Mouse (Mus musculus) heart, adult 11 months (tissue): Measurements from ENCODE around the gene Aoc1.
"Not testable (repeated sequence)": the region's sequence is repeated elsewhere in the genome, so short reads cannot be mapped to it uniquely, and the experiment has no call there.

Source experiments
- DNase-seq: peaks from one replicate; pipeline ENCODE4 v3.0.0; 2022

Aoc1 gene

DNA sequence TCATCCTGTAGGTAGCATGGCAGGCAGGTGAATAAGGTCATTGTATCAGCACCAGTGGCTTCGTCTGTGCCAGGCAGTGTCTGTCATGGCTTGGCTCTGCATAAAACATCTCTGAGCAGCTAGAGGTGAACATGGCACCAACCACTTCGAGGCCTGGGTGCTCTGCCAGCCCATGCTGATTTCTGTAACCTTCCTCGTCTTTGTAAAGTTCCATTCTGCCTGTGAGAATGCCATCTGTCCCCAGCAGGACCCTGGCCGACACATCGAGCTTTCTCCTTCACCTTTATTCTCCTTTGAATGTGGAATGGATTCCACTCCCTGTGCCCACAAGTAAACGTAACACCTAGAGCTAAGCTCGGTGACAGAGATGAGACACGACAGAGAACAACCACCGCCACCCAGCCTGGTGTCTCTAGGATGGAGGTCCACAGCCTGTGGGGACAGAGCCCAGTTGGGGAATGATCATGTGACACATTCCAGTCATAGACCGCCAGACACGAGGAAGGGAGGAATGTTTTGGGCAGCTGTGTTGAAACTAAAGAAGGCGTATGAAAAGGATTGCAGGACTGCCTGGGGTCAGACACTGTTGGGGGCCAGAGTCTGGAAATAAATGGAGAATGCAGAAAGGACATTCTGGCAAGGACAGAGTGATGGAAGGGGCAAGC is 10.9 kb upstream of the Aoc1 start:
- peak; percentile 72 for DNase-seq

GRCm38 (mm10) chr6:48862816-48863215 is 9.9 kb upstream of the Aoc1 start:
- peak; percentile 81 for DNase-seq

DNA sequence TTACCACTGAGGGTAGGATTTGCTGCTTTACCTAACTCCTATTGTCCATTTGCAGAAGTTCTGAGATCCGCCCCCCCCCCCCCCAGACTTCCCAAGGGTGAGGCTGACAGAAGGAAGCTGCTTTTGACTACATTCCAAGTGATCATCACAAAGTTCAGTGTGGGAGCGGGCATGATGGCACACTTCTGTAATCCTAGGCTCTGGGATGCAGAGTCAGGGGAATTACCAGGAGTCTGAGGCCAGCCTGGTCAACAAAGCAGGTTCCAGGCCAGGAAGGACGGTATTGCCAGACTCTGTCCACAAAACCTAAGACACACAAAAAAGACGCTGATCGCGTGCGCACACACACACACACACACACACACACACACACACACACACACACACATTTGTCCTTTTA is 9.2 kb upstream of the Aoc1 start:
- peak; percentile 39 for DNase-seq

- DNase-seq, result peak; percentile 72
These were observed 8.5 kb upstream of the Aoc1 start for GRCm38 (mm10) chr6:48864181-48864580.

DNA sequence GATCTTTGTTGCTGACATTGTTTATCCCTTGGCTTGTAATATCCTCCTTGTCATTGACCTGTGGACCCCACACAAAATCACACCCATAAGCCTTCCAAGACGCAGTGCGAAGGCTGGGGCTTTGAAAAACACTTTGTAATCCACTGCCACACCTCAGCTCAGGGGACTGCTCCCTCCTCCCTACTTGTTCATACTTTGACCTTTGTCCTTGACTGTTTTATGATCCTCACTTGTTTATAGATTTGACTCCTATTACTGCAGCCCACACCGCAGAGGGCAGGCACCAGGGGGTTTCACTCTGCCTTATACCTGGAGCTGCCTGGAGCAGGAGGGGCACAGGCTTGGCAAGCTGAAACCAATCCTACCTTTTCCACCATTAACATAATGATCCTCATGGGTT is 8.0 kb upstream of the Aoc1 start:
- DNase-seq, result peak; percentile 63

GRCm38 (mm10) chr6:48865152-48865745 is 7.4 kb upstream of the Aoc1 start:
- peak; percentile 74 for DNase-seq

DNA sequence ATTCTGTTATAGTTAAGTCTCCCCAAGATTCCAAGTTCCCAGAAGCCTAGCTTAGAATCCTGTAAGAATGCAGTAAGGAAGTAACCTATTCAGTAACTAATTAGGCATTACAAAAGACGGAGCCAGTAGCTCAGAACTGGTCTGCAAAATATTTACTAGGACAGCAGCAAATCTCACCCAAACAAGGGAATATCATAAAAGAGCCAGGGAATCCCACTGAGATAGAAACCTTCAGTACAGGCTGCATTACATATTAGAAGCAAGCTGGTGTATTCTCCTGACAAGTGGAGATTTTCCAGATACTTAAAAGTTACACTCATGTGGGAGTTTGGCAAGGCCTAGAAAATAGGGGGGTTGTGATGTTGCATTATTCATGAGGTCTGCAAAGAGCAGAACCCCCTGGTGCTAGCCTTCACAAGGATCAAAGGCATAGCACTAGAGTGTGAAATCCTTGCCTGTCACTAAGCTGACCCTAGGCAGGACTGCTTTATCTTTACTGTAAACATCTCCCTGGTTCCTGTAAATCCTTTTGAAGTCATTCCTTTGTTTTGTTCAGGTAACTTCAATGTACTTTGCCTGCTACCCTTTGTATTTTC is 6.2 kb upstream of the Aoc1 start:
- peak; percentile 42 for DNase-seq

DNA sequence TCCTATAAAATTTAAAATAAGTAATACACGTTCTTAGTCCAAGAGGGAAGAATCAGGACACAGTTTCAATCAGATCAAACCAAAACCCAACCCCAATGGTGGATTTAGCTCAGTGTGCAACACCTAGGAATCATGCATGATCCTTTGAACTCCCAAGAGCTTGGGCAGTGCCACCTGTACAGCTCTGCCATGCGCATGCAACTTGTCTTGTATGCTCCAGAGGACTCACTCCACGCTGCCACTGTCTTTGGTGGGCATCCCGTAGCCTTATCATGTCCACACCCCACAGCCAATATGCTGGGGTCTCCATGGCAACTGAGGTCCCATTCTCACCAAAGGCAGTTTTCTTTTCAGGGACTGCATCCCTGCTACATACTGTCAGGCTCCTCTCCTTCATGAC is 5.5 kb upstream of the Aoc1 start:
- DNase-seq, result peak; percentile 44

- DNase-seq, result no peak
These were observed 2.9 kb upstream of the Aoc1 start for GRCm38 (mm10) chr6:48869774-48870173.

DNA sequence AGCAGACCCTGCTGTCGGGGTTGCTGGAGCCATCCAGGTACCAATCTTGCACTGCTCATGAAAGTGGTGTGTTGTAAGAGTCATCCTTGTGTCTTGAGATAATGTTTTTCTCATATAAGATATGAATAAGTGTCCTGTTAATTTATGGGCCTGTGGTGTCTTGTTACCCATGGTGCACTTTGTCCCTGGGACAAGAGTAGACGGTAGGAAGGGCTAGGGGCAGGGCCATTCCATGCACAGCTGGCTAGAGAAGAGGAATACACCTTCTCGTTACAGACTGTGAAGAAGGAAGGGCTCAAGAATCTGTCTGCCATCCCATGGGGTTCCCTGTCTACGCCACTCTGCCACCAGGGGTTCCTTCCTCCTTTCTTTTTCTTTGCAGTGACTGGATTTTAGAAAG is 1.9 kb downstream of the Aoc1 start:
- DNase-seq, result peak; percentile 39

DNA sequence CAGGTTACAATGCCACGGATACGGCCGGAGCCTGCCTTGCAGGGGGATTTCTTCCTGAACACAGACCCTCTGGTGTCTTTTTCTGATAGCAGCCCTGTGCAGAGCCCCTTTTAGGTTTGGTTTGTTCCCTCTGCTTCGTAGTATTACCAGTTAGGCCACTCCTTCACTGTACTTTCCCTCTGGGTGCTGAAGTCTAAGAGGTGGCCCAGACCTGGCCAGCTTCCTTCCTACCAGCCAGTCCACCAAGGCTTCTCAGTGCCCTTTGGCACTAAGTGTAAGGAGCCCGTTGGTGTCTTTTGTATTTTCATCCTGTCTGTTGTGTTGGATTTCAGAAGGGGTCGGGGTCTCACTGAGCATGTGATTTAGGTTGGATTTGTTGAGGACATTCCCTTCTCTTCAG is 2.8 kb downstream of the Aoc1 start:
- peak; percentile 72 for DNase-seq

DNA sequence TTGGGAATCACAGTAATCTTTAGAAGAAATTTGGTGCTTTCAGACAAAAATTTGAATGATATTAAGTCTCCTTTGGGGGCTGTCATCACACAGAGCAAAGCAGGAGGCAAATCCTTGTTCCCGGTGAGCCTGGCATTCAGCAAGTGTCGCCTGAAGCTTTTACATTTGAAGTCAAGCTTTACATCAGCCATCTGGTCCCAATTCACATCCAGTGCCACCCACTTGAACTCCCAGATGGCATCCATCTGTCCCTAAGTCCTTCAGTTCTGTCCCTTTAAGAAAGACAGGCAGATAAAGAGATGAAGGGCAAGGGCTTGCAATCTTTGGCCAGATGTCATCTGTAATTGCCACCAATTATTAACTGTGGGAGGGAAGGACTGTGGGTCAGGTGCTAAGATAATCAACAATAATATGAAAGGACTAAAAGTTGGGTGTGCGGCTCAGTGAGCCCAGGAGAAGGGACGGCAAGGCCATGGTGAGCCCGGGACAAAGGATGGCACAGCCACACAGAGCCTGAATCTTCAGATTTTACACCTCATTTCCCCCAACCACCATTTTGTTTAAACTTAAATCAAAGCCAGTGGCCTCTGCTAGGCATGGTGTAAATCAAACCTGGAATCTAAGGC is 3.9 kb downstream of the Aoc1 start:
- DNase-seq, result peak; percentile 66

DNA sequence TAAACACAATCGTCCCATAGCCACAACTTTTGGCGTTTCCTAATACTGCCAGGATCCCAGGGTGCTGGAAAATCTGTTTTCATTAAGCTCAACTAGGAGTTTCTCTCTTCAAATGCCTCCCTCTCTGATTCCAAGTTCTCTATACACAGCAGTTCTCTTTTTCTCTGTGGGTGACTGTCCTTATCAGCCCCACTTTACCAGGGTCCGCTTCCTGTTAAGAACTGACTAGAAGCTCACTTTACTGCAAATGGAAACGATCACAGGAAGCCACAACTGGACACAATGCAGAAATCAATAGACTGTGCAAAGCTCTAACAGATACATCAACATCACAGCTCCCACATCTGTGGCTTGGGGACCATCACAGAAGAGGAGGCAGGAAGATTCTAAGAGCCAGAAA is 21.5 kb downstream of the Aoc1 start:
- DNase-seq, result peak; percentile 46

- peak; percentile 61 for DNase-seq
These were observed 22.5 kb downstream of the Aoc1 start for GRCm38 (mm10) chr6:48894938-48895818.

- no peak for DNase-seq
These were observed 23.2 kb downstream of the Aoc1 start for GRCm38 (mm10) chr6:48895941-48896340.

GRCm38 (mm10) chr6:48896956-48897355 is 24.3 kb downstream of the Aoc1 start:
- peak; percentile 58 for DNase-seq

GRCm38 (mm10) chr6:48901316-48901715 is 28.6 kb downstream of the Aoc1 start:
- DNase-seq, result not testable (repeated sequence)

DNA sequence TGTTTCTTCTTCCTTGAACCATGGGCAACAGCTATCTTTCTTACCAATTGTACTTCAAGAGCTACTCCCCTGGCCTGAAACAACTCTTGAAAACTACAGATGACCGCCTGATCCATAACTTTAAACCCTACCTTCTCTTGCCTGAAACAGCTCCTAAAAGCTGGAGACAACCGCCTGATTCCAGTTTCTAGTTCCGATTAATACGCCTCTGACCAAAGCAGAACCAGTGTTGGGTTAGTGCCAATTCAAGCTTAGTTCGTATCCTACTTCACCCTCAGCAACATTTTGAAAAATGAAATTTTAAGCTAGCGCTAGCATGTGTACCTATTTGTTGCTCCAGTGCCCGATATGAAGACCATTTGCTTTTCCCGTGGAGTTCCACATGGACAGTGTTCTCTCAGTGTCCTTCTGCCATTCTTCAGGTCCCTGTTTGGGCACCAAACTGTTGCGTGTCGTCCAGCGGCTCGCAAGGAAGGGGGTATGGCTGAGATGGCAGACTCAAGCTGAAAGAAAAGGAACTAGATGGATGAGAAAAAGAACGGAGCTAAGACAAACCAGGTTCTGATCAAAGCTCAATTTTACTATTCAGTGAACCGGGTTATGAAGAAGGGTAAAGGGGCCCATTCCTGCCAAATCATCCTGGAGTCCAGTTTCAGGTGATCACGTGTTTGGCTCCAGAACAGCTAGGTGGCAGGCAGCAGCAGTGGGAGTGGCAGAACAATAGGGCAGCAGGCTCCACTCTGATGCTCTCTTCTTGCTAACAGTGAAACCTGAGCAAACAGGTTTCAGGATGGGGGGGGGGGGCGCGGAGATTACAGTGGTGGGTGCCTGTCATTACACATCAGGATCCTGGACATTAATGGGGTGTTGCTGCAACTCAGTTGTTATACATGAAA is 30.1 kb downstream of the Aoc1 start:
- peak; percentile 74 for DNase-seq

- DNase-seq, result peak; percentile 39
These were observed 30.7 kb downstream of the Aoc1 start for GRCm38 (mm10) chr6:48903437-48903836.

DNA sequence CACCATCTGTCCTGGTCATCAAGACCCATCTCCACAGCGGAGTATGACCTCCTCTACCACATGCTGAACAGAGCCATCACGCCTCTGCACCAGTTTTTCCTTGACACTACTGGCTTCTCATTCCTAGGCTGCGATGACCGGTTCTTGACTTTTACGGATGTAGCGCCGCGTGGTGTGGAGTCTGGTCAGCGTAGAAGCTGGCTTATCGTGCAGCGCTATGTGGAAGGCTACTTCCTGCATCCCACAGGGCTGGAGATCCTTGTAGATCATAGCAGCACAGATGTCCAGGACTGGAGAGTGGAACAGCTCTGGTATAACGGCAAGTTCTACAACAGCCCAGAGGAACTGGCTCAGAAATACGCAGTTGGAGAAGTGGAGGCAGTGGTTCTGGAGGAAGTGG is 32.9 kb downstream of the Aoc1 start:
- DNase-seq, result peak; percentile 85

DNA sequence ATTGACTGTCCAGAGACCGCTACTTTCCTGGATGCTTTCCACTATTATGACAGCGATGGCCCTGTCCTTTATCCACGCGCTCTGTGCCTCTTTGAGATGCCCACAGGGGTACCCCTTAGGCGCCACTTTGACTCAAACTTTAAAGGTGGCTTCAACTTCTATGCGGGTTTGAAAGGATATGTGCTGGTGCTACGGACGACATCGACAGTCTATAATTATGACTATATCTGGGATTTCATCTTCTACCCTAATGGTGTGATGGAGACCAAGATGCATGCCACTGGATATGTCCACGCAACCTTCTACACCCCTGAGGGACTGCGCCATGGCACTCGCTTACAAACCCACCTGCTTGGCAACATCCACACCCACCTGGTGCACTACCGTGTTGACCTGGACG is 33.7 kb downstream of the Aoc1 start:
- DNase-seq, result peak; percentile 68

- no peak for DNase-seq
These were observed 36.5 kb downstream of the Aoc1 start for GRCm38 (mm10) chr6:48909229-48909628.
